Mouse (Mus musculus): ENCODE results near the gene Gm5771. TPM values are rescaled to one million over a fixed set of nuclear protein-coding genes. Genes with fewer than 3 reads are reported as not detected.
"Not testable (repeated sequence)": the region's sequence is repeated elsewhere in the genome, so short reads cannot be mapped to it uniquely, and the experiment has no call there.

The Gm5771 gene
- total RNA-seq (2021) (not detected), polyA plus RNA-seq (2012; rRNA removed) (not detected in 2 replicates)
- long read RNA-seq: 0 reads

DNA sequence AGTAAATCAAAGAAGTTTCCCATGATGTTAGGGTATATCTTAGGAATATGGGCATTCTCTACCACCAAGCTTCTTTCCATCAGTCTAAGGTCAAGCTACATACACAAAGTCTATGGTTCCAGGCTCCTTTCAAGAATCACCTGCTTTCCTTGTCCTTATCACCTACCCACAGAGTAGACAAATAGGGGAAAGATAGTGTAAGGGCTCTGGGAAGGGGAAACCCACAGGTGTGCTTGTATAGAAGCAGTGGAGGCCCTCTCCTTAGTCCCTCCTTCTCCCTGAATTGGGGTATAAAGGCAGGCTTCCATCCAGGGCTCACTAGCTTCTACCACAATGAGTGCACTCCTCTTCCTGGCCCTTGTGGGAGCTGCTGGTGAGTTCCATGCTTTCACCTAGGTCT lies at the start of gene Gm5771:
Gm5771 (plus strand) TSS at position 301 of the 400 bp plus-strand sequence.
- not testable (repeated sequence) for H3K36me3 ChIP-seq (ENCODE audit: control insufficient read depth, insufficient read depth, low read length); H3K27me3 ChIP-seq (ENCODE audit: control insufficient read depth, insufficient read depth, low read length); H3K79me2 ChIP-seq (replicated peaks; ENCODE audit: control insufficient read depth, insufficient read depth, low read length); H3K9ac ChIP-seq (ENCODE audit: low read depth, low read length); H3K4me1 ChIP-seq (ENCODE audit: control insufficient read depth, insufficient read depth, low read length); H3K27ac ChIP-seq; H3K4me3 ChIP-seq; DNase-seq
- intact Hi-C loops (cut with DNase I): loop anchor here (5.0 kb wide), 1 partner anchor 65 kb away; the partner anchor contains the start of gene Prss1

DNA sequence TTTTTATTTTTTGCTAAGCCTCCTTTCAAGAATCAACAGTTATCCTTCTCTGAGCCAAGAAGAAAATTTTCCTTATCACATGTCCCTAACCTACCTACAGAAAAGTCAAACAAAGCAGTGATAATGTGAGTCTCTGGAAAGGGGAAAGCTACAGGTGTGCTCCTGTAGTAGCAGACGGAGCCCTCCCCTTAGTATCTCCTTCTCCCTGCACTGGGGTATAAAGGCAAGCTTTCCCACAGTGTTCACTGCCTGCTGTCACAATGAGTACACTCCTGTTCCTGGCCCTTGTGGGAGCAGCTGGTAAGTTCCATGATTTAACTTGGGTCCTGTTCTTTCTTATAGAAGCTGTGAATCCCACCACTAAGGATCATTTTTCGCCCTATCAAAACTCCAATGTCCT lies 38.2 kb upstream of the Gm5771 start, which contains the start of gene Try10:
Try10 (plus strand) TSS at position 174 of the 400 bp plus-strand sequence.
- Histone ChIP-seq H3K4me3 (no peak within 1 kb of the TSS), H3K9ac (ENCODE audit: low read depth, low read length) (no peak within 1 kb of the TSS), H3K79me2 (replicated peaks; ENCODE audit: control insufficient read depth, insufficient read depth, low read length) (no peaks in the 10 kb centered on the region), H3K27ac (no peak within 1 kb of the TSS), H3K4me1 (ENCODE audit: control insufficient read depth, insufficient read depth, low read length) (no peaks in the 10 kb centered on the region), H3K36me3 (ENCODE audit: control insufficient read depth, insufficient read depth, low read length) (no peaks in the 10 kb centered on the region), H3K27me3 (ENCODE audit: control insufficient read depth, insufficient read depth, low read length) (no peaks in the 10 kb centered on the region)
- WGBS: 69% methylated on average over 2 of the region's 2 CpGs
- DNase-seq: no peak
- no peak for TF ChIP-seq POLR2A (IDR thresholded peaks at IDR 0.05; ENCODE audit: insufficient read depth, low read depth, low read length)
- TF ChIP-seq EP300 (IDR thresholded peaks at IDR 0.05; ENCODE audit: insufficient read depth, low read depth, low read length): no peak
- TF ChIP-seq CTCF (IDR thresholded peaks at IDR 0.05): no peak
- intact Hi-C loops (cut with DNase I): no loop called here

DNA sequence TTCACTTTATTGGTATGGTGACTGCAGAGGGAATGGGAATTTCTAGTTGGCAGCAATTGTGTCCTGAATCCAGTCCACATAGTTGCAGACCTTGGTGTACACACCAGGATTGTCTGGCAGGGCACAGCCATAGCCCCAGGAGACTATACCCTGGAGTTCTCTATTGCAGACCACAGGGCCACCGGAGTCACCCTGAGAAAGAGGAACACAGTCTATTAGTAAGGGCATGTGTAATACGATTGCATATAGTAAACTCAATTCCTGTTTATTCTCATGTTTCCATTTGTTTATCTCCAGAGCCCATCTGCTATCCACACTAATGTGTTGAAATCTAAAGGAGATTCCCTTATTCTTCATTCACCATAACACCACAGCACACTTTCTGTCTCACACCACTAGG lies 18.4 kb upstream of the Gm5771 start:
- H3K4me1 ChIP-seq (ENCODE audit: control insufficient read depth, insufficient read depth, low read length); H3K4me3 ChIP-seq; DNase-seq; H3K27me3 ChIP-seq (ENCODE audit: control insufficient read depth, insufficient read depth, low read length); H3K79me2 ChIP-seq (replicated peaks; ENCODE audit: control insufficient read depth, insufficient read depth, low read length); H3K27ac ChIP-seq; intact Hi-C loops (cut with DNase I); H3K9ac ChIP-seq (ENCODE audit: low read depth, low read length); H3K36me3 ChIP-seq (ENCODE audit: control insufficient read depth, insufficient read depth, low read length): not testable (repeated sequence)
- WGBS: 72% methylated on average over 2 of the region's 2 CpGs

DNA sequence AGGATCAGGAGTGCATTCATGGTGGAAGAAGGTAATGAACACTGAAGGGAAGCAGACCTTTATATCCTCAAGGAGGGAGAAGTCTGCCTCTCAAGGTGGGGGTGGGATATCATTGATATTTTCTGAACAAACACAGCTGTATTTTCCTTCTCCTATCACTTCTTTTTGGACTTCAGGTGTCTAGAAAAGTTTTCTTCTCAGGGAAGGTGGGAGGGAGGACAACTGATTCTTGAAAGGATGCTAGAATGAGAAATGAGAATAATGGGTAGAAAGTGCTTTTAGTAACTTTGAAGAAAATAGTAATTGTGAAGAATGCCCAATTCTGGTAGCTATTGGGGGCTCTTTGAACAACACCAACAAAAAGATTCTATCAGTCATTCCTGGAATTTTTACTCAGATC lies 14.6 kb upstream of the Gm5771 start, which contains the start of gene Prss3:
Prss3 (minus strand) TSS at position 101 of the 400 bp plus-strand sequence.
- H3K4me1 ChIP-seq (ENCODE audit: control insufficient read depth, insufficient read depth, low read length); H3K79me2 ChIP-seq (replicated peaks; ENCODE audit: control insufficient read depth, insufficient read depth, low read length); DNase-seq; intact Hi-C loops (cut with DNase I); H3K36me3 ChIP-seq (ENCODE audit: control insufficient read depth, insufficient read depth, low read length); H3K27me3 ChIP-seq (ENCODE audit: control insufficient read depth, insufficient read depth, low read length); H3K4me3 ChIP-seq; H3K9ac ChIP-seq (ENCODE audit: low read depth, low read length); H3K27ac ChIP-seq: not testable (repeated sequence)

DNA sequence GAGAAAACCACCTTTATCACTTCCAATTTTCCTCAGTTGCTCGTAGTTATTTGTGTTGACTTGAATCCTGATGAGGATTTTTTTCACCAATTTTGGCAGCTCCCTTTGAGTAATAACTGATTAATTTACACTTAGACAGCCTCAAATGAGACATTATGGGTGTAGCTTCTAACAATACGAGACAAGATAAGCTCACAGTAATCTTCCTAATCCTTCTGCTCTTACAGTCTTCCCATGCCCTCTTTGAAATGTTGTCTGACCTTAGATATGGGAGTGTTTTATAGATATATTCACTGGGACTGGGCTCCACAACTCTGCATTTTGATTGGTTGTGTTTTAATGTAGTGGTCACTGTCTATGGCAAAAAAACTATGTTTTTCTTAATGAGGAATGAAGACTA lies 5.4 kb upstream of the Gm5771 start:
- H3K4me3 ChIP-seq: no peak overlapping the region
- intact Hi-C loops (cut with DNase I): no loop called here
- H3K9ac ChIP-seq (ENCODE audit: low read depth, low read length): no peak overlapping the region
- no peaks in the 10 kb centered on the region for H3K4me1 ChIP-seq (ENCODE audit: control insufficient read depth, insufficient read depth, low read length)
- H3K79me2 ChIP-seq (replicated peaks; ENCODE audit: control insufficient read depth, insufficient read depth, low read length): no peaks in the 10 kb centered on the region
- no peak for TF ChIP-seq EP300 (IDR thresholded peaks at IDR 0.05; ENCODE audit: insufficient read depth, low read depth, low read length)
- TF ChIP-seq CTCF (IDR thresholded peaks at IDR 0.05): no peak
- no peak for TF ChIP-seq POLR2A (IDR thresholded peaks at IDR 0.05; ENCODE audit: insufficient read depth, low read depth, low read length)
- H3K27me3 ChIP-seq (ENCODE audit: control insufficient read depth, insufficient read depth, low read length): no peaks in the 10 kb centered on the region
- 51% methylated on average over 2 of the region's 2 CpGs for WGBS
- DNase-seq: no peak
- H3K27ac ChIP-seq: no peak overlapping the region
- no peaks in the 10 kb centered on the region for H3K36me3 ChIP-seq (ENCODE audit: control insufficient read depth, insufficient read depth, low read length)

DNA sequence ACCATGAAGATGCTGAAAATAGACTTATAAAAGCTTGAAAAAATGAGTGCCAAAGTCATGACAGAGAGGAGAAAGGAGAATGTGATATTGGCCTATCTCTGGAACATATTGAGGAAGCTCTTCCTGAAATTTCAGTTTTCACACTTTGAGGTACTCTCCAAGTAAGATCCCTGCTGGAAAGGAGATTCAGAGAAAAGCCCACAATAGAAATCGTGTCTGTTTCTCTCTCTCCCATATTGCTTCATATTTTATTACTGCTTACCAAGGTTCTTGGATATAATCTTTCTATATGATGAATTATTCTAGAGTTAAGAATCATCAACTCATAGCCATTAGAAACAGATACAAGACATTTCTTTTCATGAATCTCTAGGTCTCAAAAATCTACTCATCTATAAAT lies 516 bp upstream of the Gm5771 start:
- not testable (repeated sequence) for H3K27ac ChIP-seq; DNase-seq; H3K27me3 ChIP-seq (ENCODE audit: control insufficient read depth, insufficient read depth, low read length); H3K79me2 ChIP-seq (replicated peaks; ENCODE audit: control insufficient read depth, insufficient read depth, low read length); H3K4me1 ChIP-seq (ENCODE audit: control insufficient read depth, insufficient read depth, low read length); H3K36me3 ChIP-seq (ENCODE audit: control insufficient read depth, insufficient read depth, low read length); H3K4me3 ChIP-seq; H3K9ac ChIP-seq (ENCODE audit: low read depth, low read length)
- intact Hi-C loops (cut with DNase I): loop anchor here (5.0 kb wide), 1 partner anchor 66 kb away; the partner anchor contains the start of gene Prss1
- 37% methylated on average over 1 of the region's 1 CpGs for WGBS

DNA sequence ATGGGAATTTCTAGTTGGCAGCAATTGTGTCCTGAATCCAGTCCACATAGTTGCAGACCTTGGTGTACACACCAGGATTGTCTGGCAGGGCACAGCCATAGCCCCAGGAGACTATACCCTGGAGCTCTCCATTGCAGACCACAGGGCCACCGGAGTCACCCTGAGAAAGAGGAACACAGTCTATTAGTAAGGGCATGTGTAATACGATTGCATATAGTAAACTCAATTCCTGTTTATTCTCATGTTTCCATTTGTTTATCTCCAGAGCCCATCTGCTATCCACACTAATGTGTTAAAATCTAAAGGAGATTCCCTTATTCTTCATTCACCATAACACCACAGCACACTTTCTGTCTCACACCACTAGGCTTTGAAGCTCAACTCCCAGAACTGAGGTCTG lies 50.1 kb downstream of the Gm5771 start:
- H3K9ac ChIP-seq (ENCODE audit: low read depth, low read length); DNase-seq; H3K27ac ChIP-seq; H3K79me2 ChIP-seq (replicated peaks; ENCODE audit: control insufficient read depth, insufficient read depth, low read length); H3K4me1 ChIP-seq (ENCODE audit: control insufficient read depth, insufficient read depth, low read length); H3K36me3 ChIP-seq (ENCODE audit: control insufficient read depth, insufficient read depth, low read length); H3K4me3 ChIP-seq; intact Hi-C loops (cut with DNase I); H3K27me3 ChIP-seq (ENCODE audit: control insufficient read depth, insufficient read depth, low read length): not testable (repeated sequence)
- WGBS: 73% methylated on average over 2 of the region's 2 CpGs

DNA sequence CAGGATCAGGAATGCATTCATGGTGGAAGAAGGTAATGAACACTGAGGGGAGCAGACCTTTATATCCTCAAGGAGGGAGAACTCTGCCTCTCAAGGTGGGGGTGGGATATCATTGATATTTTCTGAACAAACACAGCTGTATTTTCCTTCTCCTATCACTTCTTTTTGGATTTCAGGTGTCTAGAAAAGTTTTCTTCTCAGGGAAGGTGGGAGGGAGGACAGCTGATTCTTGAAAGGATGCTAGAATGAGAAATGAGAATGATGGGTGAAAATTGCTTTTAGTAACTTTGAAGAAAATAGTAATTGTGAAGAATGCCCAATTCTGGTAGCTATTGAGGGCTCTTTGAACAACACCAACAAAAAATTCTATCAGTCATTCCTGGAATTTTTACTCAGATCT lies 53.9 kb downstream of the Gm5771 start, which contains the start of gene Gm10334:
Gm10334 (minus strand) TSS at position 101 of the 400 bp plus-strand sequence.
- H3K4me1 ChIP-seq (ENCODE audit: control insufficient read depth, insufficient read depth, low read length); H3K27me3 ChIP-seq (ENCODE audit: control insufficient read depth, insufficient read depth, low read length); intact Hi-C loops (cut with DNase I); H3K9ac ChIP-seq (ENCODE audit: low read depth, low read length); H3K27ac ChIP-seq; DNase-seq; H3K79me2 ChIP-seq (replicated peaks; ENCODE audit: control insufficient read depth, insufficient read depth, low read length); H3K36me3 ChIP-seq (ENCODE audit: control insufficient read depth, insufficient read depth, low read length); H3K4me3 ChIP-seq: not testable (repeated sequence)
